Mouse (Mus musculus): Measurements from ENCODE around the gene Gtf2ird2. TPM values are rescaled to one million over a fixed set of nuclear protein-coding genes. Genes with fewer than 3 reads are reported as not detected.

Gtf2ird2 gene
- polyA plus RNA-seq, 1 experiment from 2014 or later, result 4.4 TPM

GRCm38 (mm10) chr5:134258395-134258794 lies 74.6 kb downstream of the Gtf2ird2 start:
- Histone ChIP-seq H3K4me2 (replicated peaks; ENCODE audit: low read depth, low read length) (no peak overlapping the region), H3K9ac (replicated peaks; ENCODE audit: low read depth) (no peak overlapping the region), H3K27ac (ENCODE audit: low read length) (peak overlapping the region; percentile 55), H3K36me3 (ENCODE audit: insufficient read depth, low read length) (peaks cover 63% of the 10 kb centered on the region), H3K4me3 (ENCODE audit: low read depth, low read length) (no peak overlapping the region), H3K27me3 (replicated peaks; ENCODE audit: insufficient read depth, low read length) (no peaks in the 10 kb centered on the region), H3K9me3 (ENCODE audit: low read length) (no peaks in the 10 kb centered on the region), H3K4me1 (ENCODE audit: insufficient read depth, low read depth, low read length) (peaks cover 3% of the 10 kb centered on the region; the same call in 1 of the 2 replicates)
- DNase-seq (ENCODE audit: low spot score), result peak; percentile 24
- TF ChIP-seq CTCF (IDR thresholded peaks at IDR 0.05) (no peak), EP300 (IDR thresholded peaks at IDR 0.05) (no peak)
- ATAC-seq, result peak; percentile 25
- 46% methylated on average over 4 of the region's 4 CpGs for whole genome bisulfite sequencing

- no peaks in the 10 kb centered on the region for H3K27me3 ChIP-seq (replicated peaks; ENCODE audit: insufficient read depth, low read length)
- TF ChIP-seq EP300 (IDR thresholded peaks at IDR 0.05) (no peak), CTCF (IDR thresholded peaks at IDR 0.05) (no peak)
- H3K9me3 ChIP-seq (ENCODE audit: low read length), result no peaks in the 10 kb centered on the region
- DNase-seq (ENCODE audit: low spot score) (peak; percentile 65), ATAC-seq (peak; percentile 64)
- WGBS, result 54% methylated on average over 2 of the region's 2 CpGs
- H3K27ac ChIP-seq (ENCODE audit: low read length), result peak overlapping the region; percentile 55; the same call in 1 of the 2 replicates
- H3K36me3 ChIP-seq (ENCODE audit: insufficient read depth, low read length), result peaks cover 68% of the 10 kb centered on the region
- no peak overlapping the region for H3K9ac ChIP-seq (replicated peaks; ENCODE audit: low read depth)
- H3K4me2 ChIP-seq (replicated peaks; ENCODE audit: low read depth, low read length), result no peak overlapping the region
- H3K4me3 ChIP-seq (ENCODE audit: low read depth, low read length), result no peak overlapping the region
- H3K4me1 ChIP-seq (ENCODE audit: insufficient read depth, low read depth, low read length), result peaks cover 3% of the 10 kb centered on the region; the same call in 1 of the 2 replicates
Observed at GRCm38 (mm10) chr5:134258934-134259333, 75.1 kb downstream of the Gtf2ird2 start.

- Histone ChIP-seq H3K9me3 (ENCODE audit: low read length) (no peaks in the 10 kb centered on the region), H3K4me3 (ENCODE audit: low read depth, low read length) (no peak overlapping the region), H3K27ac (ENCODE audit: low read length) (no peak overlapping the region), H3K27me3 (replicated peaks; ENCODE audit: insufficient read depth, low read length) (no peaks in the 10 kb centered on the region), H3K9ac (replicated peaks; ENCODE audit: low read depth) (no peak overlapping the region), H3K4me1 (ENCODE audit: insufficient read depth, low read depth, low read length) (peaks cover 3% of the 10 kb centered on the region; the same call in 1 of the 2 replicates), H3K36me3 (ENCODE audit: insufficient read depth, low read length) (peaks cover 66% of the 10 kb centered on the region), H3K4me2 (replicated peaks; ENCODE audit: low read depth, low read length) (no peak overlapping the region)
- ATAC-seq (no peak), DNase-seq (ENCODE audit: low spot score) (no peak)
- WGBS, result 90% methylated on average over 9 of the region's 9 CpGs
- TF ChIP-seq CTCF (IDR thresholded peaks at IDR 0.05) (no peak), EP300 (IDR thresholded peaks at IDR 0.05) (no peak)
Observed at GRCm38 (mm10) chr5:134260001-134260636, 76.3 kb downstream of the Gtf2ird2 start.

GRCm38 (mm10) chr5:134265890-134266289 lies 82.1 kb downstream of the Gtf2ird2 start:
- Histone ChIP-seq H3K27ac (ENCODE audit: low read length) (no peak overlapping the region), H3K36me3 (ENCODE audit: insufficient read depth, low read length) (peaks cover 38% of the 10 kb centered on the region), H3K4me3 (ENCODE audit: low read depth, low read length) (no peak overlapping the region), H3K4me1 (ENCODE audit: insufficient read depth, low read depth, low read length) (no peaks in the 10 kb centered on the region), H3K4me2 (replicated peaks; ENCODE audit: low read depth, low read length) (no peak overlapping the region), H3K9ac (replicated peaks; ENCODE audit: low read depth) (no peak overlapping the region), H3K27me3 (replicated peaks; ENCODE audit: insufficient read depth, low read length) (no peaks in the 10 kb centered on the region), H3K9me3 (ENCODE audit: low read length) (no peaks in the 10 kb centered on the region)
- TF ChIP-seq EP300 (IDR thresholded peaks at IDR 0.05) (no peak), CTCF (IDR thresholded peaks at IDR 0.05) (no peak)
- DNase-seq (ENCODE audit: low spot score) (no peak), ATAC-seq (no peak)
- WGBS, result 68% methylated on average over 2 of the region's 2 CpGs

- Histone ChIP-seq H3K9me3 (ENCODE audit: low read length) (no peaks in the 10 kb centered on the region), H3K4me3 (ENCODE audit: low read depth, low read length) (no peak overlapping the region), H3K36me3 (ENCODE audit: insufficient read depth, low read length) (peaks cover 38% of the 10 kb centered on the region), H3K4me1 (ENCODE audit: insufficient read depth, low read depth, low read length) (no peaks in the 10 kb centered on the region), H3K27me3 (replicated peaks; ENCODE audit: insufficient read depth, low read length) (no peaks in the 10 kb centered on the region), H3K27ac (ENCODE audit: low read length) (no peak overlapping the region), H3K9ac (replicated peaks; ENCODE audit: low read depth) (no peak overlapping the region), H3K4me2 (replicated peaks; ENCODE audit: low read depth, low read length) (no peak overlapping the region)
- WGBS, result 81% methylated on average over 18 of the region's 18 CpGs
- DNase-seq (ENCODE audit: low spot score) (no peak), ATAC-seq (no peak; the same call in 1 of the 2 replicates)
- TF ChIP-seq EP300 (IDR thresholded peaks at IDR 0.05) (no peak), CTCF (IDR thresholded peaks at IDR 0.05) (no peak)
Observed at GRCm38 (mm10) chr5:134266404-134266803, 82.6 kb downstream of the Gtf2ird2 start.

- Histone ChIP-seq H3K4me1 (ENCODE audit: insufficient read depth, low read depth, low read length) (no peaks in the 10 kb centered on the region), H3K36me3 (ENCODE audit: insufficient read depth, low read length) (peaks cover 36% of the 10 kb centered on the region), H3K9ac (replicated peaks; ENCODE audit: low read depth) (no peak overlapping the region), H3K27me3 (replicated peaks; ENCODE audit: insufficient read depth, low read length) (no peaks in the 10 kb centered on the region), H3K4me3 (ENCODE audit: low read depth, low read length) (no peak overlapping the region), H3K9me3 (ENCODE audit: low read length) (no peaks in the 10 kb centered on the region), H3K4me2 (replicated peaks; ENCODE audit: low read depth, low read length) (no peak overlapping the region), H3K27ac (ENCODE audit: low read length) (no peak overlapping the region)
- no peak for ATAC-seq
- WGBS, result 97% methylated on average over 8 of the region's 8 CpGs
- TF ChIP-seq CTCF (IDR thresholded peaks at IDR 0.05), result no peak
- no peak for TF ChIP-seq EP300 (IDR thresholded peaks at IDR 0.05)
- no peak for DNase-seq (ENCODE audit: low spot score)
Observed at GRCm38 (mm10) chr5:134268751-134269150, 84.9 kb downstream of the Gtf2ird2 start.

Data from lung, postnatal 0 days (tissue).